Mouse (Mus musculus) midbrain, embryonic 12.5 days (tissue): ENCODE measurements around the gene Aoah. TPM values are rescaled to one million over a fixed set of nuclear protein-coding genes. Genes with fewer than 3 reads are reported as not detected.

Source experiments
- ATAC-seq: fragments of 200-750 bp; cut with Nextera tagmentation; 2 replicates; pipeline ENCODE4 v1.8.0; 2017; ENCODE audit warnings: low read depth, moderate TSS enrichment, moderate library complexity; ENCODE audit not compliant: low FRiP score
- H3K27ac ChIP-seq: fragments of 300-500 bp; sonication (generic); replicated peaks from 2 replicates; pipeline ENCODE4 v1.5.1; 2016; ENCODE audit warnings: mild to moderate bottlenecking
- H3K27me3 ChIP-seq: fragments of 300-500 bp; sonication (generic); 2 replicates; pipeline ENCODE4 v1.6.1; 2016; ENCODE audit warnings: mild to moderate bottlenecking
- H3K36me3 ChIP-seq: fragments of 300-500 bp; sonication (generic); 2 replicates; pipeline ENCODE4 v1.6.1; 2016
- H3K4me1 ChIP-seq: fragments of 300-500 bp; sonication (generic); 2 replicates; pipeline ENCODE4 v1.6.1; 2016
- H3K4me2 ChIP-seq: fragments of 300-500 bp; sonication (generic); replicated peaks from 2 replicates; pipeline ENCODE4 v1.6.1; 2016; ENCODE audit warnings: mild to moderate bottlenecking, moderate library complexity
- H3K4me3 ChIP-seq: fragments of 300-500 bp; sonication (generic); 2 replicates; pipeline ENCODE4 v1.5.1; 2016; ENCODE audit warnings: mild to moderate bottlenecking
- H3K9ac ChIP-seq: fragments of 300-500 bp; sonication (generic); replicated peaks from 2 replicates; pipeline ENCODE4 v1.6.1; 2016; ENCODE audit warnings: mild to moderate bottlenecking, moderate library complexity
- H3K9me3 ChIP-seq: fragments of 300-500 bp; sonication (generic); 2 replicates; pipeline ENCODE4 v1.6.1; 2016; ENCODE audit warnings: mild to moderate bottlenecking
- WGBS: fragments of 180-500 bp; shearing (Covaris S2); methylation state at CpG from one replicate; pipeline ENCODE4 v1.1.7; 2016; 5-methylcytosine and 5-hydroxymethylcytosine counted together
- polyA plus RNA-seq: library from polyadenylated mRNA; unstranded; fragments of >200 nt; fragmentation: Nextera tagmentation; extraction: Ambion mirVana; gene quantifications from 2 replicates; pipeline ENCODE4 v1.2.1, GENCODE M21; 2016

The Aoah gene
- 0.99 and 1.0 TPM in 2 replicates for polyA plus RNA-seq

DNA sequence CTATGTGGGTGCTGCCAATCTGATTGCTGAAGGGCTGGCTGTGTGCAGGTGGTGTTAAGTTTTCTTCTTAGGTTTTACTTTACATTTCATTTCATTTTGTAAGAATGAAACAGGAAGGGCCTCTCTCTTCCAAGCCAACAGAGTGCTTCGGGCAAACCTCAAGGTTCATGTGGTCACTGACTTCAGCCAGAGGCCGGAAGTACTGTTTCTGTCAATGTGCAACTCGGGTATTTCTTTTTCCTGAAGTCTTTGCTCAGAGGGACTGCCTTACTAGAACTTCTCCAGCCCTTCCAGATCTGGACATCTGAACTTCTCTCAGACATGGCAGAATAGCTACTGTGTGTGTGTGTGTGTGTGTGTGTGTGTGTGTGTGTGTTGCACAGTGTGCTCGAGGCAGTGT is at the start of gene Aoah:
Aoah (plus strand) TSS at position 213 of the 400 bp plus-strand sequence.
- Histone ChIP-seq H3K27ac (no peak within 1 kb of the TSS), H3K4me1 (no peaks in the 10 kb centered on the region), H3K4me2 (no peak within 1 kb of the TSS), H3K9me3 (no peaks in the 10 kb centered on the region), H3K4me3 (no peak within 1 kb of the TSS), H3K27me3 (no peaks in the 10 kb centered on the region), H3K9ac (no peak within 1 kb of the TSS), H3K36me3 (no peaks in the 10 kb centered on the region)
- 78% methylated on average over 4 of the region's 4 CpGs for WGBS
- no peak for ATAC-seq

DNA sequence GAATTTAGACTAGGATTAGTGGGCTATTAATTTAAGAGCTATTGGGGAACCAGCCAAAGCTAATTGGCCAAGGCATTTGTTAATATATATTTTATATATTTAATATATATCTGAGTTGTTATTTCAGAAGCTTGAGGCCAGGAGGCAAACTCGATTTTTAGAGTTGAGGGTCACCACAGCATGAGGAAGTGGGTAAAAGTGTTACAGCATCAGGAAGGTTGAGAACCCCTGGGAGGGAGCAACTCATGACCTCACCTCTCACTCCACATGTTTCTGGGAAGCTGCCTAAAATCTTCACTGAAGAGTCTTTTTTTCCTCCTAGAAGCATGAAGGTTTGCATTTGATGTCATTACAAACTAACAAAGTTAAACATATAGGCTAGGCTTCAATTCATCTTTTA is 39.1 kb upstream of the Aoah start:
- no peak overlapping the region for H3K9ac ChIP-seq
- no peaks in the 10 kb centered on the region for H3K9me3 ChIP-seq
- ATAC-seq = no peak
- no peaks in the 10 kb centered on the region for H3K27me3 ChIP-seq
- H3K4me3 ChIP-seq = no peak overlapping the region
- no peak overlapping the region for H3K4me2 ChIP-seq
- 76% methylated on average over 1 of the region's 1 CpGs for WGBS
- H3K27ac ChIP-seq = no peak overlapping the region
- no peaks in the 10 kb centered on the region for H3K4me1 ChIP-seq
- no peaks in the 10 kb centered on the region for H3K36me3 ChIP-seq

DNA sequence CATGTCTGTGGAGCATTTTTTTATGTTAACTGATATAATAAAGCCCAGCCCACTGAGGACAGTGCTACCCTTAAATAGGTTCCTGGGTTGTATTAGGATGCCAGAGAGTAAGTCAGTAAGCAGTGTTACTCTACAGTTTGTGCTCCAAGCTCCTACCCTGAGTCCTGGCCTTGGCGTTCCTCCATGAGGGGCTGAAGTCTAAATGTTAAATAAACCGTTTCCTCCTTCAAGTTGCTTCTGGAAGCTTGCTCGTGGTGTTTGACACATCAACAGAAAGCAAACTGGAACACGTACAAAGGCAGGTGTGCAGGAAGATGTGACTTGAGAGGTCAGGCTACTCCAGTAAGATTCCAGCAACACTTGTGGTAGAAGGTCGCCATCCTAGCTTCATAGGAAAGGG is 10.3 kb upstream of the Aoah start:
- H3K4me1 ChIP-seq = no peaks in the 10 kb centered on the region
- H3K27me3 ChIP-seq = no peaks in the 10 kb centered on the region
- H3K9me3 ChIP-seq = no peaks in the 10 kb centered on the region
- H3K9ac ChIP-seq = no peak overlapping the region
- 86% methylated on average over 5 of the region's 5 CpGs for WGBS
- H3K27ac ChIP-seq = no peak overlapping the region
- H3K36me3 ChIP-seq = no peaks in the 10 kb centered on the region
- no peak overlapping the region for H3K4me2 ChIP-seq
- no peak overlapping the region for H3K4me3 ChIP-seq
- ATAC-seq = no peak

DNA sequence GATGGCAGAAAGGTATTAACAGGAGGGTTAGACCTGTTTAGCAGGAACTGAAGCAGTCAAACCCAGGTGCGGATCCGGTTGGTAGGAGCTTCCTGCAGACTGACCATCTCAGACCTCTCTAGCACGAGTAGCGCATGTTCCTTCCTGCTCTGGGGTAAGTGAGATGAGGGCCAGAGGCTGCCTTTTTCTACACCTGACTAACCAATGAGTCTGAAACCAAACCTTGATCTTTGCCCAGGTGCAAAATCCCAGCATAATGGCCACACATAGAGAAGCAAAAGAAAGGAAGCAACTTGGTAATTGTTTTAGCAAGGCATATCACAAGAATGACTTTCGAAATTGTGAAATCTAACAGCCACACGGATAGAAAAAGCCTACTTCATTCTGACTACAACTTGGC is 9.9 kb upstream of the Aoah start:
- WGBS = 92% methylated on average over 6 of the region's 6 CpGs
- Histone ChIP-seq H3K9ac (no peak overlapping the region), H3K36me3 (no peaks in the 10 kb centered on the region), H3K4me1 (no peaks in the 10 kb centered on the region), H3K4me2 (no peak overlapping the region), H3K4me3 (no peak overlapping the region), H3K27me3 (no peaks in the 10 kb centered on the region), H3K27ac (no peak overlapping the region), H3K9me3 (no peaks in the 10 kb centered on the region)
- ATAC-seq = no peak

DNA sequence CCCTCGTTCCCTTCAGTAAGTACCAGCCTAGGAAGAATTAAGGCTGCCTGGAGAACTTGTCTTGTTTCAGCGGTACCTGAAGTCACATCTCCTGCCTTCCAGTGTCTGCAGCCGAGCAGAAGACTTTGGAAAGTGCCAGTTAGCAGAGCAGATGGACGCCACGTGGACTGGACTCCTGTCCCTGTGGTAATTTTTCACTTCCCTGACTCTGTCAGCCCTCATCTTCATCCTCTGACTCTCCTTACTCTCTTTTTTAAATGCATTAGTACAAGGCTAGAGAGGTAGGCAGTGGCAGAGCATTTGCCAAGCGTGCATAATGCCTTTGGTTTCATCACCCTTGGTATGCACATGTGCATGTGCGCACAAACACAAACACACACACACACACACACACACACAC is 8.0 kb upstream of the Aoah start:
- H3K27ac ChIP-seq = no peak overlapping the region
- H3K4me2 ChIP-seq = no peak overlapping the region
- 87% methylated on average over 7 of the region's 7 CpGs for WGBS
- H3K4me1 ChIP-seq = no peaks in the 10 kb centered on the region
- H3K27me3 ChIP-seq = no peaks in the 10 kb centered on the region
- no peak for ATAC-seq
- no peaks in the 10 kb centered on the region for H3K36me3 ChIP-seq
- H3K9ac ChIP-seq = no peak overlapping the region
- no peaks in the 10 kb centered on the region for H3K9me3 ChIP-seq
- no peak overlapping the region for H3K4me3 ChIP-seq

DNA sequence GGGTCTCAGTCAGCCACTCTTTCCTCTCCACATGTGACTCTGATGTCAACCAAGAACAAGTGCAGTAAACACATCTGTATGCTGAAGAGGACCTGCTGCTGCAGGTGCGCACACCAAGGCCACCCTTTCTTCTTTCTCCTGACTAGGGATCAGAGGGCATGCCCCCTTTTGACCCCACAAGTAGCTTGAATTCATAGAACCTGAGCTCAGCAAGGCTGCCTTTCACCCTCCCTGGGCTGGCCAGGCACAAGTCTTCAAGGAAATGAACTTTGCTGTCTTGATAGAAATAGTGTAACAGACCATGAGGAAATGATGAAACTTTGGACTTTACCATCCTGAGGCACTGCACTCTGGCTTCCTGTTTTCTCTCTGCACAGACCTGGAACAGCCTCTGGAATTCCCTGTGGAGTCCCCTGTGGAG is 7.1 kb upstream of the Aoah start:
- WGBS = 71% methylated on average over 1 of the region's 1 CpGs
- H3K27ac ChIP-seq = no peak overlapping the region

DNA sequence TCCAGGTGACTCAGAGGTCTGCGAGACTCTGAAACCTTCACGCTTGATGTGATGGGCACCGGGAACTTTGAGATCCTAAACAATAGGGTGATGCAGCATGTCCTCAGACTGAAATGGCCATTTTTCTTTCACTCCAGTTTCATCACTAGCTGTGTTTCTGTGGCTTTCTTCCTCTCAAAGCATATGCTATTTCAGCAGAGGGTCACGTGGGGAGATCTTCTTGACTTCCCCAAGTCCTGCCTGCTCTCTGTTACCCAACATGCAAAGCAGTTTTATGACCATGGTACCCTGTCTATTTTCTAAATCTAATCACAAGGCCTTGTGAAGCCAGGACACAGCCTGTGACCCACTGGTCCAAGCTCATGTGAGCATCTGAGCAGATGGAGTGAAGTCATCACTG is 6.0 kb upstream of the Aoah start:
- H3K4me3 ChIP-seq = no peak overlapping the region
- H3K9ac ChIP-seq = no peak overlapping the region
- H3K4me2 ChIP-seq = no peak overlapping the region
- H3K27ac ChIP-seq = no peak overlapping the region
- H3K36me3 ChIP-seq = no peaks in the 10 kb centered on the region
- H3K4me1 ChIP-seq = no peaks in the 10 kb centered on the region
- ATAC-seq = no peak
- 80% methylated on average over 4 of the region's 4 CpGs for WGBS
- H3K27me3 ChIP-seq = no peaks in the 10 kb centered on the region
- H3K9me3 ChIP-seq = no peaks in the 10 kb centered on the region

More for the DNA sequence above, 7.1 kb upstream of the Aoah start:
- Histone ChIP-seq H3K36me3 (no peaks in the 10 kb centered on the region), H3K4me2 (no peak overlapping the region), H3K4me3 (no peak overlapping the region), H3K9me3 (no peaks in the 10 kb centered on the region), H3K4me1 (no peaks in the 10 kb centered on the region), H3K9ac (no peak overlapping the region), H3K27me3 (no peaks in the 10 kb centered on the region)
- ATAC-seq = no peak

DNA sequence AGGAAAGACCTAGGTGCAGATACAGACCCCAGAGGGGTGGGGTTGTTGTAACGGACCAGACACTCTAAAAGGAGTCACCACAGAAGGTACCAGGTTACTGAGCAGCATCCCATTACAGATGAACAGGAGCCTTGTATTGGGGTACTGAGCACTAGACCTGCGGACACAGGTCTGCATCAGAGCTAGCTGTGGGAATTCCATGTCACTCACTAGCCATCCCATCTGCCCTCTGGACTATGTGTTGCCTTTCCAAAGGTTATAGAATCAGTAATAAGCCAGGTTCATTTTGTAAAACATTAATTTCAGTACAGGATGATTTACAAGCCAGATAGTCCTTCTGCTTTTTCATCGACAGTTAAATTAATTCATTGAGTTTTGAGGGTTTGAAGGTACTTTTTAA is 2.7 kb downstream of the Aoah start:
- Histone ChIP-seq H3K27me3 (no peaks in the 10 kb centered on the region), H3K27ac (no peak overlapping the region), H3K36me3 (no peaks in the 10 kb centered on the region), H3K4me3 (no peak overlapping the region), H3K4me2 (no peak overlapping the region), H3K9me3 (no peaks in the 10 kb centered on the region), H3K9ac (no peak overlapping the region), H3K4me1 (peaks cover 2% of the 10 kb centered on the region; the same call in 1 of the 2 replicates)
- 86% methylated on average over 3 of the region's 3 CpGs for WGBS
- ATAC-seq = no peak

DNA sequence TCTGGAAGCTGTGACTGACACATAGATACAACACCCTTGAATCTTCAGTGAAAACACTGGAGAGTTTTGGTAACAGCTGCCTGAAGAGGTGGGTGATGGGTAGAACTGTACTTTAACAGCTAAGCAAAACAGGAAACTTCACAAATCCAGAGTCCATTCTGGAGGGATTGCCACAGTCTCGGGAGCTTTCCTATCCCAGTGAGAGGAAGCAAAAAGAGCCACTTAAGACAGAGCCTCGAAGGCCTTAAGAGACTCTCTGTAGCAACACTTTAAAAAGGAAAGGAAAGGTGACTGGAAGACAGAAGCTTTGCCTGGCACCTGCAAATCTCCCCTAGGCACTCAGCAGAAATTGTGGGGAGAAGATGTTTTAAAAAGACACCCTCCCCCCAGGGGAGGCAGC is 4.6 kb downstream of the Aoah start:
- no peak overlapping the region for H3K4me3 ChIP-seq
- no peaks in the 10 kb centered on the region for H3K36me3 ChIP-seq
- no peak overlapping the region for H3K27ac ChIP-seq
- H3K4me2 ChIP-seq = no peak overlapping the region
- H3K9ac ChIP-seq = no peak overlapping the region
- peaks cover 2% of the 10 kb centered on the region; the same call in 1 of the 2 replicates for H3K4me1 ChIP-seq
- no peaks in the 10 kb centered on the region for H3K9me3 ChIP-seq
- ATAC-seq = no peak
- WGBS = 68% methylated on average over 2 of the region's 2 CpGs
- H3K27me3 ChIP-seq = no peaks in the 10 kb centered on the region

DNA sequence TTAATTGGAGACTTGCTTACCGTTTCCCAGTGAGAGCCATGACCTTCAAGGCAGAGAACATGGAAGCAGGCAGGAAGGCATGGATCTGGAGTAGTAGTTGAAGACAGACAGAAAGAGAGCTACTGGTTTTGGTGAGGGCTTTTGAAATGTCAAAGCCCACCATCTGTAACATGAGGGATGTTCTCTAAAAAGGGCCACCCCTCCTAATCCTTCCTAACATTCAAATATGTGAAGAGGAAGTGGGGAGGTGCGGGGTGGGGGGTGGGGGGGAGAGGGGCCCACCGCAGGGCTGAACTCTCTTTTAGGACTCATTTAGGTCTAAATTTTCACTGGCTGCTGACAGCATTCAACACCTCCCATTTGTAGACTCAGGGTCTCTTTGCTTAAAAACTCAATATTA is 5.9 kb downstream of the Aoah start:
- 89% methylated on average over 3 of the region's 3 CpGs for WGBS
- no peak overlapping the region for H3K4me3 ChIP-seq
- H3K27me3 ChIP-seq = no peaks in the 10 kb centered on the region
- H3K4me1 ChIP-seq = peaks cover 2% of the 10 kb centered on the region; the same call in 1 of the 2 replicates
- ATAC-seq = no peak
- no peaks in the 10 kb centered on the region for H3K36me3 ChIP-seq
- H3K4me2 ChIP-seq = no peak overlapping the region
- H3K9ac ChIP-seq = no peak overlapping the region
- H3K27ac ChIP-seq = no peak overlapping the region
- H3K9me3 ChIP-seq = no peaks in the 10 kb centered on the region

DNA sequence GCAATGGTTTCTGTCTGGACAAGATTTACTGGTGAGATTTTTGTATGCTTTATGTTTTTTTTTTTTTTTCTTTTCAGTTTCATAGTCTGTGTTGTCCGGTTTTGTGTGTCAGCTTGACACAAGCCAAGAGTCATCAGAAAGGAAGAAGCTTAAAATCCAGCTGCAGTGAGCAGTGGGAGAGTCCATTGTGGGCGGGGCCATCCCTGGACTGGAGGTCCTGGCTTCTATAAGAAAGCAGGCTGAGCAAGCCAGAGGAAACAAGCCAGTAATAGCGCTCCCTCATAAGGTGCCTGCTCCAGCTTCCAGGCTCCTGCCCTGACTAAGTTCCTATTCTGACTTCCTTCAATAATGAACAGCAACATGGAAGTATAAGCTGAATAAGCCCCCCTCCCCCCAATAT is 6.7 kb downstream of the Aoah start:
- no peak for ATAC-seq
- Histone ChIP-seq H3K27me3 (no peaks in the 10 kb centered on the region), H3K9me3 (no peaks in the 10 kb centered on the region), H3K27ac (no peak overlapping the region), H3K36me3 (no peaks in the 10 kb centered on the region), H3K9ac (no peak overlapping the region), H3K4me1 (peaks cover 2% of the 10 kb centered on the region; the same call in 1 of the 2 replicates), H3K4me3 (no peak overlapping the region), H3K4me2 (no peak overlapping the region)
- WGBS = 57% methylated on average over 3 of the region's 3 CpGs

DNA sequence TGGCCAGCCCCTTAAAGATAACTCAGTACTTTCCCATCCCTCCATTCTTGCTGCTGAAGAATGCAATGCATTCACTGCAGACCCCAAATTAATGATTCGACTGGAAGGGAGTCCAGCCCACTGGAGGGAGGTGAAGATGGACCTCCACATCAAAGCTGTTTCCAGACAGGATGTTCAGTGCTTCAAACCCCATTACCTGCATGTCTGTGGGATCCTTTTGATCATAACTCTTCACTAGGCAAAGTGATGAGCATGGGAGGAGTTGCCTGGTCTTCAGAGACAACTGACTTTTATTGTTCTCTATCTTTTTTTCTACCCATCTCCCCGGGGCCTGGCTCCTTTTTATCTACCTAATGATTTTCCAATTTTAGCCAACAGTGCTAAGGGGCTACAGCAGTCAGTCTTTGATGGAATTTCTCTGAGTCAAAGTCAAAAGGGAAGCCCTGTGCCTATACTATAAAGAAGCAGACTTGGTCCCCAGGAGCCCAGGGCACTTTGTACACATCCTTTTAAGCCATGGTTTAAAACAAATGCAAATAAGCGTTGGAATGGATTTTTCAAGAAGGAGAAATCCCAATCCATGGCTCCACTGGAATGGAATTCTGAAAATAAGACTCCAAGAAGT is 18.0 kb downstream of the Aoah start:
- Histone ChIP-seq H3K27me3 (no peaks in the 10 kb centered on the region), H3K9me3 (no peaks in the 10 kb centered on the region), H3K4me1 (no peaks in the 10 kb centered on the region), H3K4me3 (no peak overlapping the region), H3K4me2 (no peak overlapping the region), H3K27ac (no peak overlapping the region), H3K36me3 (no peaks in the 10 kb centered on the region), H3K9ac (no peak overlapping the region)
- ATAC-seq = 0 out of 2 replicates have a peak, but pooled peaks have one; percentile 9
- WGBS = 66% methylated on average over 3 of the region's 3 CpGs

DNA sequence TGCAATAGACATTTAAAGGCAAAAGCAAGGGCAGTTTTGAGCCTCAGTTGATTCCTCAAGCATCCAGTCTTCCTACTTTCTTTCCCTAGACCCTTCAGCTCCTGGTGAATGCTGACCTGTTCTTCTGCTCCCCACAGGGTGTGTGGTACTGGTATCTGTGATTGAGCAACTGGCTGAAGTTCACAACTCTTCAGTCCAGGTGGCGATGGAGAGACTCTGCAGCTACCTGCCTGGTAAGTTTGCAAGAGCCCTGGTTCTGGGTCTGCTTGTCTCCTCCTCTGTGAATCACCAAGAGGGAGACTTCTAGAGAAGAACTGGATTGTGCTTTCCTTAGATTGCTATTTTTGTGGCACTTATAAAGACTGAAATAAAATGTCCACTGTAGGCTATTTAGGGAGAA is 22.5 kb downstream of the Aoah start:
- Histone ChIP-seq H3K4me2 (no peak overlapping the region), H3K27ac (no peak overlapping the region), H3K4me1 (no peaks in the 10 kb centered on the region), H3K36me3 (no peaks in the 10 kb centered on the region), H3K9ac (no peak overlapping the region), H3K27me3 (no peaks in the 10 kb centered on the region), H3K9me3 (no peaks in the 10 kb centered on the region), H3K4me3 (no peak overlapping the region)
- ATAC-seq = no peak
- 76% methylated on average over 1 of the region's 1 CpGs for WGBS
